Mouse (Mus musculus) testis, adult 2 months (tissue): ENCODE data around the gene Ly9. TPM values are rescaled to one million over a fixed set of nuclear protein-coding genes. Genes with fewer than 3 reads are reported as not detected.

Experiments used
- H3K27ac ChIP-seq: fragments of 200-500 bp; 2 replicates; pipeline ENCODE4 v1.5.1; 2012; ENCODE audit warnings: low read depth, low read length; ENCODE audit not compliant: control insufficient read depth, insufficient read depth
- H3K27me3 ChIP-seq: fragments of 200-500 bp; 2 replicates; pipeline ENCODE4 v1.6.1; 2012; ENCODE audit warnings: mild to moderate bottlenecking, low read length, moderate library complexity; ENCODE audit not compliant: control insufficient read depth, insufficient read depth
- H3K36me3 ChIP-seq: fragments of 200-500 bp; 2 replicates; pipeline ENCODE4 v1.6.1; 2012; ENCODE audit warnings: mild to moderate bottlenecking, low read length; ENCODE audit not compliant: control insufficient read depth, insufficient read depth
- H3K4me1 ChIP-seq: fragments of 200-500 bp; 2 replicates; pipeline ENCODE4 v1.6.1; 2012; ENCODE audit warnings: low read length; ENCODE audit not compliant: control insufficient read depth, insufficient read depth
- H3K4me3 ChIP-seq: fragments of 200-500 bp; 2 replicates; pipeline ENCODE4 v1.5.1; 2012; ENCODE audit warnings: low read depth, mild to moderate bottlenecking, low read length, moderate library complexity, mixed read lengths; ENCODE audit not compliant: control insufficient read depth
- CTCF ChIP-seq: fragments of 200-500 bp; IDR thresholded peaks from 2 replicates; pipeline ENCODE4 v1.5.1; 2012; ENCODE audit warnings: low read depth, mild to moderate bottlenecking, inconsistent platforms, low read length, moderate library complexity; ENCODE audit not compliant: control insufficient read depth, insufficient read depth, insufficient replicate concordance
- POLR2A ChIP-seq: fragments of 200-500 bp; IDR thresholded peaks from 2 replicates; pipeline ENCODE4 v1.6.1; 2012; ENCODE audit warnings: low read depth, mild to moderate bottlenecking, inconsistent platforms, low read length, moderate library complexity; ENCODE audit not compliant: control insufficient read depth
- polyA plus RNA-seq: library from polyadenylated mRNA; depleted of rRNA; stranded (reverse); fragments of >200 nt; gene quantifications from 2 replicates; pipeline ENCODE4 v1.2.3, GENCODE M21; 2012

Ly9 gene
- polyA plus RNA-seq, 1 experiment = 0.81 TPM

DNA sequence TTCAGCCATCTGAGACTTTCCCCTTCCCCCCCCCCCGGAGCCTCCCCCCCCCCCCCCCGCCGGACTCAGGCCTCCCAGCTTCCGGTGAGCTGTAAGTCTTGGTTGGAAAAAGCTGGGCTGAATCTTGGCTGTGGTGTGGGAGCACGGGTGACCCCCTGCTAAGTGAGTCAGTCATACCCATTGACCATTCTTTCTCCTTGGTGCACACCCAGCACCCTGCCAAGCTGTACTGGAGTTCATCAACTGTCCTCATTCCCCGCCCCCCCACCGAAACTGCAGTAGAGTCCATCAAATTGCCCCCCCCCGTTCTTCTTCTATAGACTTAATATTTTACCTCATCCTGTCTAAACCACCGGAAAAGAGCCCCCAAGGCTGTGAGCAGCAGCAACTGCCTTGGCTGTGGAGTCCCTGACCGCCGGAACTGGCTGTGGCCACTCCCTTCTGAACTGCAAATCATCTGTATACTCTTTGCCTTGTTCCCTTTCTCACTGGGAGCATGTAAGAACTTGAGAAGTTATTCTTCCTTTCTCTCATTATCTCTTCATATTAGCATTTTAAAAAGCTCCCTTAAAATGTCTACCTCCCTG lies 45.5 kb downstream of the Ly9 start:
- Histone ChIP-seq H3K27me3 (no peaks in the 10 kb centered on the region), H3K27ac (no peak overlapping the region), H3K4me3 (no peak overlapping the region), H3K4me1 (no peaks in the 10 kb centered on the region; the same call in 1 of the 2 replicates), H3K36me3 (no peaks in the 10 kb centered on the region)
- TF ChIP-seq CTCF (no peak), POLR2A (no peak)

DNA sequence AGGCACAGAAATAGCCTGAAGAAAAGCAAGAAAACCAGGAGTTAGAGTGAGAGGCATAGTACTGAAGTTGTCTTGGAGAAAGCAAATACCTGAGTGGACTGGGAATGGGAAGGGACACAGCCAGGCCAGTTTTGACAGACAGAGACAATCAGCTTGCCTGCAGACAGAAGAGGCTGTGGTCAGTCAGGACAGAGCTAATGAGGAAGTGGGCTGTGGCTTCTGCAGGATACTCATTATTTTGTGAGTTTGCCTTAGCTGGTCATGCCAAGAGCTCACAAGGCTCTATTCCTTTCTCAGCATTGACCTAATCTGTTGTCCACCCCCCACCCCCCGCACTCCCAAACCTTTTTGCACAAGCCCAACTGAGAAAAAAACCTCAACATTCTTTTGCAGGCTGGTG lies 46.0 kb downstream of the Ly9 start:
- H3K36me3 ChIP-seq = no peaks in the 10 kb centered on the region
- TF ChIP-seq POLR2A = no peak
- TF ChIP-seq CTCF = no peak
- no peak overlapping the region for H3K4me3 ChIP-seq
- no peaks in the 10 kb centered on the region for H3K27me3 ChIP-seq
- H3K27ac ChIP-seq = no peak overlapping the region
- H3K4me1 ChIP-seq = no peaks in the 10 kb centered on the region; the same call in 1 of the 2 replicates

DNA sequence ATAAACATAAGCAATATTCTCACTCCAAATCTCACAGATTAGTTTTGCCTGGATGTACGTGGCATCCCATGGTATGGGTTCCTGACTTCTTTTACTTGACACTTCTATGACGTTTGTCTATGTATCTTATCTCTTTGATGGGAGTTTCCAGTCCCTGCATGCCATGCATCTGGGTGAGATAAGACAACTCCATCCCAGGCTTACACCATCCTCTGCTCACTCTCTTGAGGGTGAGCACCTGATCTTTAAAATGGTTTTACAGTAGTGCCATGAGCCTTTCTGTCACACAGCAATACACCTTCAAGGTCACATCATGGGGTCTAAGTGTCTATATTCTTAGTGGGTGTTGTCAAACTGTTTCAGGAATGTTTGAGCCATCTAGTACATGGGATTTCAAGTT lies 46.9 kb downstream of the Ly9 start:
- TF ChIP-seq CTCF = no peak
- TF ChIP-seq POLR2A = no peak
- Histone ChIP-seq H3K27me3 (no peaks in the 10 kb centered on the region), H3K4me1 (no peaks in the 10 kb centered on the region; the same call in 1 of the 2 replicates), H3K36me3 (no peaks in the 10 kb centered on the region), H3K4me3 (no peak overlapping the region), H3K27ac (no peak overlapping the region)

DNA sequence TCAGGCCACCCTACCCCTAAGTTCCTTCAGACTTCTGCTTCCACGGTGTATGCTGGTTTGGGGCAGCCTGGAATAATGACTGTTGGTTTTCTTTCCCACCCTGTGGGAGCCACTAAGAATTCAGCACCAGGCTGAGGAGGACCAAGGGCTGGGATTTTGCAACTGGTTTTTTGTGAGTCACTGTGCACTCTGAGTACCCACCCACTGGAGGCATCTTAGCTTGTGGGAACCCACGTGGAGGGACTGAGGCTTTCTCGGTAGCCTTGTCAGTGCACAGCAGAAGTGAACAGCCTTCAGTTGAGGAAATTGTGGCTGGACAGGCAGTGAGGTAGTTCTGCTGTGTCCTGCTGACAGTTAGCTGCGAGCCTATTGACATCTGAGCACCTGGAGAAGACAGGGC lies 48.3 kb downstream of the Ly9 start, which contains the start of gene Cd244a:
Gene Cd244a (plus strand): TSS at position 296 of the 400 bp plus-strand sequence.
- Histone ChIP-seq H3K4me1 (no peaks in the 10 kb centered on the region; the same call in 1 of the 2 replicates), H3K4me3 (no peak within 1 kb of the TSS), H3K27me3 (no peaks in the 10 kb centered on the region), H3K27ac (no peak within 1 kb of the TSS), H3K36me3 (no peaks in the 10 kb centered on the region)
- TF ChIP-seq CTCF (no peak), POLR2A (no peak)

DNA sequence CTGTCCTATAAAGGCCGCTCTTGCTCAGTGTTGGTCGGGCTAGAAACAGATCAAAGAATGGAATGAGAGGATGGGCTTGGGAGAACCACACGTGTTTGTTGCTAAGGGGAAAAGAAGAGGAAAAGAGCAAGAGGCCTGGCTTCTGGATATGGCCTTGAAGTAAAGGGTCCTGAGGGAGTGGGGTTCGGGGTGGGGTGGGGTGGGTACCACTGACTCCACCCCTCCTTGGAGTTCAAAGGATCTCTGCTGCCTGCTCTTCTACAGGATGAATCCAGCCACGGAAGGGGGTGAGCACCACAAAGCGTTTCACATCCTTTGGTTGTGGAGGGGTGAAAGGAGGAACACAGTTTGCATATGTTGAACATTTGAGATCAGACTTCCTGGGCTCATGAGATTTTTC lies 48.8 kb downstream of the Ly9 start:
- TF ChIP-seq POLR2A (no peak), CTCF (no peak)
- Histone ChIP-seq H3K4me1 (no peaks in the 10 kb centered on the region; the same call in 1 of the 2 replicates), H3K27me3 (no peaks in the 10 kb centered on the region), H3K27ac (no peak overlapping the region), H3K4me3 (no peak overlapping the region), H3K36me3 (no peaks in the 10 kb centered on the region)

DNA sequence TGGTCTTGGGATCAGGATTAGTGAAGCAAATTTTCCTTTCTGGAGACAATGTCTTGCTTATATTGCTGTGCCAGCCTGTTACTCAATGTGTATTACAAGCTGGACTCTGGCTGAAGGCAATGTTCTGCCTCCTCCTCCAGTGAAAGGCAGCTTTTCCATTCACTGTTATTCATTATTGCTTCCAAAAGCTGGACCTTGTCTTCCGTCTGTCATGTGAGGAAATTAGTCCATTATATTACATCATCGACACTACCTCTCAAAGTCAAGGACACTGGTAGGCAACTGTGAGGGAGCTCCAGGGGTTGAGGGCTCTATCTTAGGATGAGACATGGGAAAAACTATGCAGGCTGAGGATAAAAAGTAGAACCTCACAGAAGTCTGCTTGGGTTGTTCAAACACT lies 50.8 kb downstream of the Ly9 start:
- no peaks in the 10 kb centered on the region for H3K27me3 ChIP-seq
- no peaks in the 10 kb centered on the region for H3K36me3 ChIP-seq
- no peak overlapping the region for H3K4me3 ChIP-seq
- TF ChIP-seq POLR2A = no peak
- no peak for TF ChIP-seq CTCF
- H3K4me1 ChIP-seq = no peaks in the 10 kb centered on the region
- no peak overlapping the region for H3K27ac ChIP-seq

DNA sequence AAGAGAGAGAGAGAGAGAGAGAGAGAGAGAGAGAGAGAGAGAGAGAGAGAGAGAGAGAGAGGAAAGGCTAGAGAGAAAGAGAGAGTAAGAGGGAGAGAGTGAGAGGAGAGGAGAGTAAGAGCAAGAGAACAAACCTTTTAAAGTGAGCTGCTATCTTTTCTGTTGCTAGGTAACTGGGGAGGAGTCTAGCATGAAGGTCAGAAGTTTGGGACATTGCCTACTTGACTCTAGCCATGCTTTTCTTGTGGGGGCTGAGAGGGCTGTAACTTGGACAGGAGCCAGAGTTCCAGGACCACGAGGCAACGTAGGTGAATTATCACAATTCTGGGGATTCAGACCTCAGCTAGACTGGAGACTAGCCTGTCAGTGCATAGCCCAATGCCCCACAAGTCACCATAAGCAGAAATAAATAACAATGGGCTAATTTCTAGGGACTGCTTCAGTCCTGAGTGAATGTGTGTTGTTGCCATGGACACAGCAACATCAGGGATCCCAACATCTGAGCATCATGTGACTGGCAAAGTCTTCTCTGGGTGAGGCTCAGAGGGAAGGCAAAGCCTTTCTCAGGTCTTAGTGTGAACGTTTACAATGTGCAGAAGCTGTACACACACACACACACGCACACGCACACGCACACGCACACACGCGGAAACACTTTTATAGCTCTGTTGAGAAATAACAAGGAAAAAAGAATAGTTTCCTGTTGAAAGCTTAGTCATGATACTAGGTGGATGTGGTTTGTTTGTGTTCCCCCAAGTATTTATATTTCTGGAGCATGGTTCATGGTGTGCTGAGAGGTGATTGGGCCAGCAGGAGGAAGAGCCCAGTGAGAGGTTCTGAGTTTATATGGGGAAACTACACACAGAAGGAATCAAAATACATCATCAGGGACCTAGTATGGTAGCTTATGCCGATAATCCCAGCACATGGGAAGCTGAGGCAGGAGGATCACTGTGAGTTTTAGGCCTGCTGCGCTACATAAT lies 53.6 kb downstream of the Ly9 start:
- H3K4me1 ChIP-seq = no peaks in the 10 kb centered on the region
- no peak overlapping the region for H3K4me3 ChIP-seq
- H3K27me3 ChIP-seq = no peaks in the 10 kb centered on the region
- H3K36me3 ChIP-seq = no peaks in the 10 kb centered on the region
- H3K27ac ChIP-seq = no peak overlapping the region
- TF ChIP-seq POLR2A (no peak), CTCF (no peak)
